Mouse (Mus musculus) ovary, adult 18-20 months (tissue): ENCODE results near the gene Trak2.
A peak's percentile ranks its signal among the peaks of the same experiment; 100 is the strongest.
"Not testable (repeated sequence)": the region's sequence is repeated elsewhere in the genome, so short reads cannot be mapped to it uniquely, and the experiment has no call there.

Experiments
- DNase-seq: peaks from one replicate; pipeline ENCODE4 v3.0.0; 2022; ENCODE audit warnings: low spot score, mixed read lengths

The Trak2 gene

DNA sequence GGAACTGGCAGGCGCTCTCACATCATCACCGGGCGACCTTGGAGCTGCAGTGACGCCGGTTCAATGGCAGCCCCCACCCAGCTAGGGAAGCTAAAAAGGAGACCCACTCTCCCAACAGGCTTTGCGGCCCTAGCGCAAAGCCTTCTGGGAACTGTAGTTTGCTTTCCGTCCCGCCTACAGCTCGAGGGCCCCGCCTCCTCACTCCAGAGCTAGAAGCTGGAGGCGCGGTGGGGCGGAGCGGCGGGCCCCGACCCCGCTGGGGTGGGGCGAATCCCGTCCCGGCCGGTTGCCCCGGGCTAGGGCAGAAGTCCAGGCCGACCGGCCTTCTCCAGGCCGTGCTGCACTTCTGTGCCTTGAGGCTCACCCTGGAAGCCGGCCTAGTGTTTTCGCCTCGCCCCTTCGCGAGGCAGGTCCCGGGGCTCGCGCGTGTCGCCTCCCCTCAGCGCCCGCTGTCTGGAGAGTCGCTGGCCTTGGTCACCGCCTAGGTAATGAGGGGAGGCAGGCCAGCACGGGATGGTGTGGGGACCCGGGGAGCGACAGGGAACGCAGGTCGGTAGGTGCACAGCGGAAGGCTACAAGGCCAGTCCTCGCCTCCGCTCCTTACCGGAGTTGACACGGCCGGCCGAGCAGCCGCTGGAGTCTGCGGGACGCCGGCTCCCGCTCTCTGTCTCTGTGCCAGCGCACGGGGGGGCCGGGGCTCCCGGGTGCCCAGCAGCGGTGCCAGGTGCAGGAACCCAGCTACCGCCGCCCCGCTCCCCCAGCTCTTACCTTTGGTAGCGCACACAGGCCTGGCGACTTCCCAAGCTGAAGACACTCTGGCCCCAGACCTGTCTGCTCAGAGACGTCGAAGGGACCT, at the start of gene Trak2, which contains the start of gene Stradb:
Trak2 (minus strand) TSS at position 65 of the 856 bp plus-strand sequence.
Stradb (plus strand) TSS at position 157 of the 856 bp plus-strand sequence.
- DNase-seq: peak; percentile 94

DNA sequence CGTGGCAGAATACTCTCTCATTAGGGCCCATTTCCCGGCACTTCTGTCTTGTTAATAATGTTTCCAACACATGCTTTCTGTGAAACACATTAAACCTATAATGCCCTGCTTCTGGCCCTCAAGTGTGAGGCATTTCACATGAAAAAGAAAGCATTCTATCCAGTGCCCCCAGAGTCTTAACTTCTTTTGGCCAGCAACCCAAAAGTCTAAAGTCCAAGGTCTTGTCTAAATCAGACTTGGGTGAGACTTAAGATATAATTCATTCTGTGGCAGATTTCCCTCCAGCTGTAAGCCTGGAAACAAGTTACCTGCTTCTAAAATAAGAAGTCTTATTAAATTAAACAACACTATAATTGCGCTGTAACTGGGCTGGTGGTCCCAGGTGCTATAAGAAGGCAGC, 48.3 kb upstream of the Trak2 start:
- DNase-seq: no peak

DNA sequence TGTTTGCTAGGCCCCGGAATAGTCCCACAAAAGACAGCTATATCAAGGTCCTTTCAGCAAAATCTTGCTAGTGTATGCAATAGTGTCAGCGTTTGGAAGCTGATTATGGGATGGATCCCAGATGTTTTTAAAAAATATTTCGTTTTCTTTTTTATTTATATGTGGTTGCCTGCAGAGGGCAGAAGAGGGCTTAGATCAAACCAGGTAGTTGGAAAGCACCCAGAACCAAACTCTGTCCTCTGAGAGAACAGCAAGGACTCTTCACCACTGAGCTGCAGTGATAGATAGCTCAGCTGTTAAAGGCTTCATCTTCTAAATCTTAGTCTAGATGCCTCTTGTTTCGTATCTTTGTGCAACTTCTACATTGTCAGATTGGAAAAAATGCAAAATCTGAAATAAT, 36.0 kb upstream of the Trak2 start:
- DNase-seq: no peak

DNA sequence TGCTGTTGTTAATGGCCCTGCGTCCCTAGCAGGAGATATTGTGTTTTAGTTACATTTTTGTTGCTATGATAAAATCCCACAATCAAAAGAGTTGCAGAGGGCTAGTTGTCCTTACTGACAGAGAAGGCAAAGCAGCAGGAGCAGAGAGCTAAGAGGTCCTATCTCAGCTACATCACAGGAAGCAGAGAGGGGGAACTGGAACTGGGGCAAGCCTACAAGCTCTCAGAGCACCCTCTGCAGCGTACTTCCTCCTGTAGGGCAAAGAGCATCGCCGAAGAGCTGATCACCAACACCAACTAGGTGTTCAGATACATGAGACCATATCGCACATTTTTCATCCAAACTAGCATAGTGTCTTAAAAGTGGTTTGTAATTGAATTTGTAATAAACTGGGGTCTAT, 22.1 kb upstream of the Trak2 start:
- DNase-seq: no peak

DNA sequence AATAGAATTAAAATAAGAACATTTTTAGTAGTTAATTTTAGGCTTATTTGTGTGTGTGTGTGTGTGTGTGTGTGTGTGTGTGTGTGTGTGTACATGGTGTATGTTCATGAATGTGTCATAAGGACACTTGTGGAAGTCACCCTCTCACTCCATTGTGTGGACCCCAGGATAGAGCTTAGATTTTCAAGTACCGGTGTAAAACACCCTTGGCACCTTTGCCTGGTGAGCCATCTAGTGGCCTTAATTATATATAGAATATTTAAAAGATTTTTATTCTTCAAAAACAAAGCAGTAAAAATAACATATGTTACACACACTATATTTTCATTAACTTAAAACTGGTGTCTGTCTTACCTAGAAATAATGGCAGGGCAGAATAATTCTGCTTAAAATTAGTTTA, 20.5 kb upstream of the Trak2 start:
- DNase-seq: no peak

DNA sequence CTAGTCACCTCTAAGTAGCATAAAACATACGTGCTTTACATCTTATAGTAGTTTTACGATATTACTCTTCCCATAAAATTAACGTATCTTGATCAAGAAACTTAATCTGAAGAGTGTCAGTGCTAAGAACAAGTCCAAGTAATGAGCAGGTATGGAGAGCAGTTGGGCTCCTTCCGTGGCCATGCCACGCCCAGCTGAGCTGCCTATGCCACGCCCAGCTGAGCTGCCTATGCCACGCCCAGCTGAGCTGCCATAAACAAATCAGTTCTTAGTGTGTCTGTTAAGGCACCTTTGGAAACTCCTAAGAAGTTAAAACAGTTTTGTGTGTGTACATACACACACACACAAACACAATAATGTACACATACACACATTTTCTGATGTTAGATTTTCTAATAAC, 19.9 kb upstream of the Trak2 start:
- DNase-seq: no peak

DNA sequence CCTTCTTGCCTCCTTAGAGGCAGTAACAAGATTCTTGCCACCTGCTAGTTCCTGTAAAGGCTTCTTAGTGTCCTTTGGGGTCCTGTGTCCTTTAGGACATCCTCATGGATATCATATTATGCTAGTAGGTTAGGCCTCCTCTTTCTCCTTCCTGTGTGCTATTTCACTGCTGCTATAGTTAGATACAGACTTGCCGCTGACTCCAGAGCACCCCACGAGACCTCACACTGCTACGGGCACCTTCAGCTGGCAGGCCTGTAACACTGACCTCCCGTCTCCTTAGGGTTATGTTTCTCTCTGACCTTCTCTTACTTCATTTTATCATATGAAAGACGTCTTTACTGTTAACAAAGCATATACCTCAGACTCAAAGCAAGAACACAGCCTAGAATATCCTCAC, 11.4 kb upstream of the Trak2 start:
- DNase-seq: no peak

DNA sequence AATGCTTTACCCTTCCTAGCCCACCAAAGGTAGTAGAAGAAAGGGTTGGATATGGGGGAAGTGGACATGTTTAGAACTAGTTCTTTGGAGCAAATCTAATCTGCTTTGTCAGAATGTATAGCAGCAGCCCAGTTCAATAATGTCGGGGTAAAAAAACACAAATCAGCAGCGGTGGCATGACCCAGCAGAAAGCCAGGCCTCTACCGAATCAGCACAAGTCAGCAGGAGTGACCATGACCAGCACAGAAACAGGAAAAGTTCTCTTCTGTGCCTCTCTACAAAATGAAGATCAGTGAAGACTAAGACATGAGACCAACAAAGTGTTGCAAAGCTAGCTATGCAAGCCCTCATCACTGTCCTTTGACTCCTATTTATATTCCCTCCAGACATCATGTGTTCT, 9.0 kb upstream of the Trak2 start:
- DNase-seq: no peak

DNA sequence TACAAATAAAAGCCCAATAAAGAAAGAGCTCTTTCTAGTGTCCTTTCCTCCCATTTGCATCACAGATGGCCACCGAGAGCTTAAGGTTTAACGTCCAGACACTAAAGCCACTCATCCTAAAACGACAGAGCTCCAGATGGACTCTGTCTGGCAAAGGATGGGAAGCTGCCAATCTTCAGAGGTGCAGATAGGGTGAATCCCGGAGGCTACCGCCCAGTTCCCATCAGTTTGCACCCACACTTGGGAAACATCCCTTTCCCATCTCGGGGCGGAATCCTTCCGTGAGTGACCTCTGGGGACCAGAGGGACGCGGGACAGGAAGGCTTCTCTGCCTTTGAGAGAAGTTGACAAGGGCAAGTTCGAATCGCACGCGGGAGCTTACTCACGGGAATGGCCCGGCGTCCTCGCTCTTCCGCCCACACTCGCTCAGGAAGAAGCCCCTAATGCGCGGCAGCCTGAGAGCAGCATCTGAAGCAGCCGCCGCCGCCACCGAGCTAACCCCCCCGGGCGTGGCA, 322 bp downstream of the Trak2 start:
- DNase-seq: no peak

DNA sequence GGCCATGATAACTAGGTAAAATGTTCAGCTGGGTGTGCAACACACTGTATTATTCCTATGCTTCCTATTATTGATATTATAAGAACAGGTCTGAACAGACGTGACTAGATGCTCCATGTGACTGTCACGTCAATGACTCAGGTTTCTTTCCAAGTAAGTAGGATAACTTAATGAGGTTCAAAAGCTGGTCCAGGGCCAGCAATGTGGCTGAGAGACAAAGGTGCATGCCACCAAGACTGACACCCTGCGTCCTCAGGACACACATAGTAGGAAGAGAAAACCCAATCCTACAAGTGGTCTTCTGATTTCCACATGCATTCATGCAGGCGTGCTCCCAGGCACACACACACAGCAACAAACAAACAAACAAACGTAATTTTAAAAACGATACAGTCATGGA, 2.1 kb downstream of the Trak2 start:
- no peak for DNase-seq

DNA sequence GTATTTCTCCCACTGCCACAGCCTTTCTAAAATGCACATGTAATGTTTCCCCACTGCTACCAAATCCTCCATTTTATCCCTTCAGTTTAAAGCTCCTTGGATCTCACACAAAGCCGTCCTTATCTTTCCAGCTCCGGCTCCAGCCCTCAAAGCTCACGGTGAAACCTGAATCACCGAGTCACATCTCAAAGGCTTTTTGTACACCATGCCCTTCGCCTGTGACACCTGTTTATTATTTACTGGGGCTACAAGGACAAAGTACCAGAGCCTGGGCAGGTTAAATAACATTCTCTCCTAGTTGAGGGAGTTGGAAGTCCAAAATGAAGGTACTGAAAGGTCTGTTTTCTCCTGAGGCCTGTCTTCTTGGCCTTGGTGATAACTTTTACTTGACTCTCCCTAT, 3.2 kb downstream of the Trak2 start:
- DNase-seq: no peak

DNA sequence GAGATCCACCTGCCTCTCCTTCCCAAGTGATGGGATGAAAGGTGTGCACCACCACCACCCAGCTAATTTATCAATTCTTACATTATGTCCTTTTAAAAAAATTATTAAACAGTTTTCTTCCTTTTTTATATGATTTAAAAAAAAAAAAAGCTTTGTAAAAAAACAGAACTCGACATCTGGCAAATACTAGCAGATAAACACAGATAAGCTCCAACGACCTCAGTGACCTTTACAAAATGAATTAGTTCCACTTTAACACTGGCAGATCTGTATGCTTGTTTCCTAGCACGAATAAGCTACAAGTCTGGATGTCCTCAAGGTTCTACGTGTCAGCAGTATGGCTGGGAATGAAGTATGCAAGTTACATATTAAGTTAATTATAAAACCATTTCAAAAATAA, 5.7 kb downstream of the Trak2 start:
- no peak for DNase-seq

DNA sequence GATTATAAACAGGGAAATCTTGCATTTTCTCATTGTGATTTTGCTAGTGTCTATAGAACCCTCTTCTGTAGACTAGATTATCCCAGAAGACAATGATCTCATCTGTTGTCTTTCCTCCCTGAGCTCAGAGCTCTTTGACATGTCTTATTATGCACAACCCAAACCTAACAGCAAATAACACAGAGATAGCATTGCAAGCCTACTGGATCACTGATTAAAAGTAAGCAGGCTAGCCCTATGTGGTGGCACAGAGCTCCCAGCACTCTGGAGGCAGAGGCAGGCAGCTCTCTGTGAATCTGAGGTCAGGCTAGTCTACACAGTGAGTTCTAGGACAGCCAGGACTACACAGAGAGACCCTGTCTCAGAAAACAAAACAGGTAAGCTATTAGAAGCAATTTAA, 10.4 kb downstream of the Trak2 start:
- no peak for DNase-seq

DNA sequence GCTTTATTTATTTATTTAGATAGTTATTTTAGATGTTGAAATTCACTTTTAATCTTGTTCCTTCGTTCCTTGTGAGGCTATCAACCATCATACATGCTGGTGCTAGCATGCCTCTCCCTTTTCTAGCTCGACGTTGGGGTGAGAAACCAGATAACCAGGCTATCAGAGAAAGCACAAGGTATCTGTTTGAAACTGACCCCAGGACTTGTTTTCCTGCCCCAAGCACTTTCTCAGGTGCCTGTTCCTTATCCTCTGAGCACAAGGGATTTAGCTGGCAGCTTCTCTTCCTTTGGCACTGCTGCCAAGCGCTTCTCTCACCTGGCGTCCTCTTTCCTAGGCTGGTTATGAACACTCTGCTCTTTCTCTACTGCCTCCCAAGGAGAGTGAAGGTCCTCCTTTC, 10.8 kb downstream of the Trak2 start:
- no peak for DNase-seq

DNA sequence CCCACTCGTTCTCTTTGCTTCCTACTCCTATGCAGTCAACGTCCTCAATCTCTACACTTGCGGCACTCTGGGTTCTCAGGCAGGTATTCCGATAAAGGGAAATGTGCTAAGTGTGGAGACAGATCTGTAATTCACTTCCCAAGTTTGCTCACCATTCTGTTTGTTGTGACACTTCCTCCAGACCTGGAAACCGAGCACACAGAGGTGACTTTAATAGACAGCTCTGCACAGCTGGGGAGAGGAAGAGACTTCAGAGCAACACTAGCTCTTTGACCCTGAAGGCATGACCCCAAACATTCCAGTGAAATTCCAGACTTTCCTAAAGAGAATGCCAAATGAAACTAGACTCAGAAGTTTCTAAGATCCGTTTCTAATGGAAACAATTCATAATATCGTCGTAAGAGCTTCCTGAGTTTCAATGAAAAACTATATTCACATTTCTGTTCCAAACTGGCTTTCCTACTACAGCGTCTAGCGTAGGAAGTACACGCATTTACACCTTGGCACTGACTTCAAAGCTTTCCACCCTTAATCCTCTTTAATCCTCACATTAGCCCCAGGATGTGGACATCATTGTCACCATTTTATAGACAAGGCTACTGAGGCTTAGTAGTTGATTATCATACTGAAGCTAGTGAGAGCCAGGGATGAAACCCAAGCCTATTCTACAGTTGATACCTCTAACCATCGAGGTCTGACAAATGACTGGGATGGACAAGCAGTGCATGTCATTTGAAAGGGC, 11.9 kb downstream of the Trak2 start:
- no peak for DNase-seq

DNA sequence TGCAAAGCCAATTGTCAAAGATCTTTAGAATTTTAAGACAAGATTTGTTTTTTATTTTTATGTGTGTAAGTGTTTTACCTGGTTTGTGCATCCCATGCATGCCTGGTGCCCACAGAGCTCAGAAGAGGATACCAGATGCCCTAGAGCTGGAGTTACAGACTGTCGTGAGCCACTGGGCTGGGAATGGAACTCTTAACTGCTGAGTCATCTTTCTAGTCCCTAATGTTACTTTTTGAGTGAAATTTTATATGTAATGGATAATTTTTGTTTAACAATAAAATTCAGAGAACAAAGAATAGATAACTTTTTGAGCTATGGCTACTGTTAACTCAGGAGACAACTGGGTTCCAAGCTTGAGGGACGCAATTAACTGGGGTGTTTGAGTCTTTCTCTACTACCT, 13.5 kb downstream of the Trak2 start:
- DNase-seq: no peak

DNA sequence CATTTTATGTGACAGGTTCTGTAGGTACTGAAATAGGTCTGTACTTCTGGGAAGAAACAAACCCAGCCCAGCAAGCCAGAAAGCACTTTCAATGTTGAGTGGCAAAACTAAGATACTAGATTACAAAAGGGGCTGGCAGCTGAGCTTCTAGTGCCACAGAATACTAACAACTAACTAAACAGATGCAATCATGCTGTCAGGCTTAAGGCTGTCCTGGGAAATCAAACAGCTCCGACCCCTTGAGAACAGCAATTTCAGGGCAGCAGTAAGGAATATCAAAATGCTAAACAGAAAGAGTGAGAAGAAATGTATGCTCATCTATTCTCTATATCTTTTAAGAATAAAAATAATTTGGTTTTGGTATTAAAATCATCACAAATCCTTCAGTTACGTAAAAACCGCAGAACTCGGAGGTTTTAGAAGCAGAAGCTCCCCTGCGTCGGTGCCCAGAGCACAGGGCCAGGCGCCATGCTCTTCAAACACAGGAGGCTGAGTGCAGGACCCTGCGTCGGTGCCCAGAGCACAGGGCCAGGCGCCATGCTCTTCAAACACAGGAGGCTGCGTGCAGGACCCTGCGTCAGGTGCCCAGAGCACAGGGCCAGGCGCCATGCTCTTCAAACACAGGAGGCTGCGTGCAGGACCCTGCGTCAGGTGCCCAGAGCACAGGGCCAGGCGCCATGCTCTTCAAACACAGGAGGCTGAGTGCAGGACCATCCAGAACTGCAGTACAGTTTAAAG, 14.3 kb downstream of the Trak2 start:
- not testable (repeated sequence) for DNase-seq

DNA sequence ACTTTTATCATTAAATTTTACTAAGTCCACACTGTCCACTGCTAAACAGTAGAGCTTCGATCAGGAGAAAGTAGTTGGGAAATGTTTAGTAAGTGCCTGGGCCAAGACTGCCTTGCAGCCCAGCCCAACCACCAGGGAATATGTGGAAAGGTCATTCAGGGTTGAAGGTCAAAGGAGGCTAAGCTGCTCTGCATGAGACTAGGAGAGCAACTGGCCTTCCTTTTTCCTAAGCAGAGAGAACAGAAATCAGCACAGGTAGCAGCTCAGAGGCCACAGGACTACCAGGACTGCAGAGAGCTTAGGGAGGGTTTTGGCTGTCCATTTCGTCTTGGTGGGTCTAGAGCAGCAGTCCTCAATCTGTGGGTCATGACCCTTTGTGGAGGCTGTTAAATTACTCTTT, 15.3 kb downstream of the Trak2 start:
- no peak for DNase-seq

DNA sequence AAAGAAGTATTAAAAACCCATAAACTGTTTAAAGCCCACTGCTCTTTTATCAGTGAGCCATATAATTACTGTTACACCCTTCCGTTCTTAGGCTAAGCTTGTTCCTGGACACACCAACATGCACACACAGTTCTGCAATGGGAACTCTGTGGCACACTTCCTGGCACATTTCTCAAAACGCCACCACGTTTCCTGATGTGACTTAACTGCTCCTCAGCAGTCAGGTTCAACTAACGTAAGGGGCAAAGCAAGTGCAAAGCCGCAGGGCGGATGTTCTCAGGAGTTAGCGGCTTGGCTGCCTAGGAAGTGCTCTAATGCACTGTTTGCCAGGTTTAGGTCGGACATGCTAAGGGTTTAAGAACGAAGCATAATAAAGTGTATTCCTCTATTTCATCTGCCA, 17.0 kb downstream of the Trak2 start:
- DNase-seq: no peak

DNA sequence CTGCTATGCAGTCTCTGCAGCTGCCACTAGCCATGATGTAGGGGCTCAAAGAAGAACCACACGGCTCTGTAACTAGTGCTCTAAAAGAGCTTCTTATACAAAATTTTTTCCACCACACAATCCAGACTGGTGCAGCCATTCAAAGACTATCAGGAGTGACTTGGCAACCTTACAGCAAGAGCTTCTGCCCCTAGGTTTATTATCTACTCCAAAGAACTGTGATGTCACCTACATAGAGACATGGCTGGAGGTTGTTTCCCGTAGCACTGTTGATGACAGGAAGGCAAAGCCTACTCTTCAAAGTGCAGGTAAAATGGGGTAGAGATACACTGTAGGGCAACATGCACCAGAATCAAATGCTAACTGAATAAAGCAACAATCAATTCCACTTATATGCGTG, 17.5 kb downstream of the Trak2 start:
- no peak for DNase-seq

DNA sequence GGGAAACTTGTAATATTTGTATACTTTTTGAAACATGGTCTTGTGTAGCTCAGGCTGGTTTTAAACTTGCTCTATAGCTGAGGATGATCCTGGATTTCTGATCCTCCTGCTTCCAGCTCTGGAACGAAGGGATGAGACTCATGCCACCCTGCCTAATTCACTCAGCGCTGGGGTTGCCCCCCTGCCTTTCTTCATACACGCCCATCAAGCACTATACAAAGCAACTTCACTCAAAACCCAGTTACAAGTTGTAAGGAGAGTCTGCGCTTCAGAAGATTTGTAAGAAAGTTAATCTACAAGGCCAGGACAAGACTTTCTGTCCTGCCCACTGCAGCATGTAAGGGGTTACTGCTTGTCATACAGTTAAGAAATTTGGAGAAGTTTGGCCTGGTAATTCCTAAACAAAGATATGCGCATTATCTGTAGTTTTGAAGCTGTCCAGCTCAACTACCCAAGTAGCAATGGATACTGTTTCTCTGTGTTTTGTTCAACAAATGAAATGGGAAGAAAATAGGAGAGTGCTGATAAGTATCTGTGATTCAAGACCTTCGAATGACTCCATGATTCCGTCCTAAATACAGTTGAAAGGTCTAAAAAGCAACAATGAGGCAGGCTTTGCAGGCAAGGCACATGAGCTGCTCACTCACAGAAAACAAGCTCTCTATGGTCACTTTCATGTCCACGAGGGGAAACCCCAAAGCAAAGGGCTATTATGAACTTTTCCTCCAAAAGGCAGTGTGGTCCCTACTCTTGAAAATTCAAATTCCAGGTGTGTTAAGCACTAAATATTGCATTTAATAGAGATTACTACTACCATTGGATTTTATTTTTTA, 18.4 kb downstream of the Trak2 start:
- DNase-seq: no peak
